Mouse (Mus musculus) gastrocnemius, adult 2 months (tissue): ENCODE data around the gene 1700025C18Rik. TPM values are rescaled to one million over a fixed set of nuclear protein-coding genes. Genes with fewer than 3 reads are reported as not detected.
A peak's percentile ranks its signal among the peaks of the same experiment; 100 is the strongest.

Source experiments
- DNase-seq: peaks from one replicate; pipeline ENCODE4 v3.0.0; 2022
- H3K27ac ChIP-seq: fragments of 200-600 bp; 2 replicates; pipeline ENCODE4 v1.8.1; 2022; ENCODE audit warnings: mild to moderate bottlenecking
- H3K4me3 ChIP-seq: fragments of 200-600 bp; 2 replicates; pipeline ENCODE4 v1.8.1; 2022; ENCODE audit warnings: mild to moderate bottlenecking, moderate library complexity
- CTCF ChIP-seq: fragments of 200-600 bp; IDR thresholded peaks from 2 replicates; pipeline ENCODE4 v1.8.1; 2022; ENCODE audit warnings: antibody characterized with exemption, mild to moderate bottlenecking, moderate library complexity
- intact Hi-C: fragments of 180-260 bp; cut with DNase I; formaldehyde crosslinking; loops from one replicate; pipeline ENCODE4 v1.15.1; 2025
- total RNA-seq, 2 experiments: library from RNA; stranded (reverse); gene quantifications; 2 replicates each; pipeline ENCODE4 v1.2.3; 2021

Gene 1700025C18Rik
- total RNA-seq, 2 experiments from 2014 or later = not detected

- intact Hi-C loops = no loop called here
- no peak for TF ChIP-seq CTCF
- H3K27ac ChIP-seq = no peak overlapping the region
- no peak overlapping the region for H3K4me3 ChIP-seq
- no peak for DNase-seq
These were observed 10.2 kb upstream of the 1700025C18Rik start for GRCm38 (mm10) chr2:165100749-165101148.

GRCm38 (mm10) chr2:165098861-165099260, 8.3 kb upstream of the 1700025C18Rik start:
- no peak for TF ChIP-seq CTCF
- intact Hi-C loops = no loop called here

GRCm38 (mm10) chr2:165096367-165096766, 5.8 kb upstream of the 1700025C18Rik start:
- TF ChIP-seq CTCF = no peak
- no peak overlapping the region for H3K27ac ChIP-seq
- H3K4me3 ChIP-seq = no peak overlapping the region
- no peak for DNase-seq
- intact Hi-C loops = no loop called here

More at GRCm38 (mm10) chr2:165098861-165099260, 8.3 kb upstream of the 1700025C18Rik start:
- Histone ChIP-seq H3K27ac (no peak overlapping the region), H3K4me3 (no peak overlapping the region)
- DNase-seq = no peak

- DNase-seq = no peak
- intact Hi-C loops = no loop called here
- H3K4me3 ChIP-seq = no peak overlapping the region
- H3K27ac ChIP-seq = no peak overlapping the region
- TF ChIP-seq CTCF = no peak
These were observed 1.8 kb upstream of the 1700025C18Rik start for GRCm38 (mm10) chr2:165092393-165092792.

GRCm38 (mm10) chr2:165091433-165091965, 949 bp upstream of the 1700025C18Rik start:
- DNase-seq = no peak
- intact Hi-C loops = no loop called here
- Histone ChIP-seq H3K27ac (no peak overlapping the region), H3K4me3 (no peak overlapping the region)
- no peak for TF ChIP-seq CTCF

- Histone ChIP-seq H3K27ac (no peak overlapping the region), H3K4me3 (no peak overlapping the region)
- no peak for DNase-seq
- TF ChIP-seq CTCF = no peak
- intact Hi-C loops = no loop called here
These were observed 1.1 kb downstream of the 1700025C18Rik start for GRCm38 (mm10) chr2:165089470-165089869.

GRCm38 (mm10) chr2:165086634-165087033, 3.9 kb downstream of the 1700025C18Rik start:
- no peak for DNase-seq
- intact Hi-C loops = no loop called here
- no peak for TF ChIP-seq CTCF
- Histone ChIP-seq H3K4me3 (no peak overlapping the region), H3K27ac (no peak overlapping the region)

- Histone ChIP-seq H3K27ac (no peak overlapping the region), H3K4me3 (no peak overlapping the region)
- no peak for DNase-seq
- TF ChIP-seq CTCF = no peak
- intact Hi-C loops = no loop called here
These were observed 9.3 kb downstream of the 1700025C18Rik start for GRCm38 (mm10) chr2:165081257-165081656.

GRCm38 (mm10) chr2:165080657-165081056, 9.9 kb downstream of the 1700025C18Rik start:
- no peak for TF ChIP-seq CTCF
- no peak overlapping the region for H3K4me3 ChIP-seq
- H3K27ac ChIP-seq = no peak overlapping the region
- intact Hi-C loops = no loop called here
- DNase-seq = no peak

GRCm38 (mm10) chr2:165078605-165079004, 11.9 kb downstream of the 1700025C18Rik start:
- TF ChIP-seq CTCF = peak; percentile 19; the same call in 1 of the 2 replicates
- no peak for DNase-seq
- H3K4me3 ChIP-seq = no peak overlapping the region
- no peak overlapping the region for H3K27ac ChIP-seq
- intact Hi-C loops = no loop called here

- Histone ChIP-seq H3K4me3 (no peak overlapping the region), H3K27ac (no peak overlapping the region)
- DNase-seq = no peak
- no peak for TF ChIP-seq CTCF
- intact Hi-C loops = no loop called here
These were observed 12.5 kb downstream of the 1700025C18Rik start for GRCm38 (mm10) chr2:165078045-165078444.

GRCm38 (mm10) chr2:165077055-165077454, 13.5 kb downstream of the 1700025C18Rik start:
- DNase-seq = no peak
- H3K27ac ChIP-seq = no peak overlapping the region
- intact Hi-C loops = no loop called here
- no peak overlapping the region for H3K4me3 ChIP-seq
- TF ChIP-seq CTCF = no peak

- DNase-seq = peak; percentile 76
- no peak overlapping the region for H3K27ac ChIP-seq
- no peak overlapping the region for H3K4me3 ChIP-seq
- peak; percentile 98 for TF ChIP-seq CTCF
- intact Hi-C loops = loop anchor here (1.0 to 5.0 kb wide), 4 partner anchors 37 to 288 kb away; no protein-coding TSS in a partner anchor
These were observed 15.6 kb downstream of the 1700025C18Rik start for GRCm38 (mm10) chr2:165074937-165075336.
